Mouse (Mus musculus): ENCODE measurements around the gene Cdc42ep5. TPM values are rescaled to one million over a fixed set of nuclear protein-coding genes. Genes with fewer than 3 reads are reported as not detected.
A peak's percentile ranks its signal among the peaks of the same experiment; 100 is the strongest.

The Cdc42ep5 gene
- polyA plus RNA-seq, 1 experiment = 655 TPM

DNA sequence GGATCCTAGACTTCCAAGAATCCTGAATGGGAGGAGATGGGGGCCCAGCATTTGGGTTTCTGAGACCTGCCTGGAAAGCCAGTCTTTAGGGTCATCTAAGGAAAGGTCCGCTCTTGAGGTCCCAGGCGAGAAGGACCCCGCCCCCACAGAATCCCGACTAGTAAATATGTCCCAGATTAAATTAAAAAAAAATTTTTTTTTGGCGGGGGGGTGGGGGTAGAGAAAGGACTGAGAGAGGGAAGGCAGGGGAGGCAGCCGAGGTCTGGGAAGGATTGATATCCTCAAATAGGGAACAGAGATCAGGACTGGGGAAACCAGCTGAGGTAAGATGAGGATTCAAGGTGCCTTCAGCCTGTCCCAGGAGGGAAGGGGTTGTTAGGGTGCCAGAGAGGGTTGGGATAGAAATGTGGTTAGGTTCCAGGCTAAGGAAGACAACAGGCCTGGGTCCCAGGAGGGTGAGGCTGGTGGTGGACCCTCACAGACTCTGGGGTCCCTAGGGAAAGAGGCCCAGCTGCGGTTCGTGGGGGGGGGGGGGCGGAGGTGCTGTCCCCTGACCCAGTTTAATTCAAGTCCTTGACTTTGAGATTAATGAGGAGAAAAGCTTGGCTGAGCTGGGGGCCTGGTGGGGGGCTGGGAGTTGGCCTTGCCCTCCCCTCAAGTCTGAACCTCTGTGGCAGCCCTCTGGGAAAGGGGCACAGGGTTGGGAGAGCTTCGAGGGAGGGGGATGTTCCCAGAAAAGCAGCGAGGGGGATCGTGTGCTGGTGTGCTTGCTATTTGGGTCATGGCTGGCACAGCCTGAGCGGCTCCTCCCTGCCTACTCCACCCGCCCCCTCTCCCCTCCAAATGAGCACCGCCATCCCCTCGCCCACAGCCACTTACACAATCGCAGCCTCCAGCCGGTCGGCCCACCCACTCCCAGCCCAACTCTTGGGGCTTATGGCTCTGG, 44.4 kb downstream of the Cdc42ep5 start:
- Histone ChIP-seq H3K27me3 (ENCODE audit: control insufficient read depth, insufficient read depth, low read length) (peaks cover 9% of the 10 kb centered on the region), H3K36me3 (ENCODE audit: control insufficient read depth, insufficient read depth, low read length) (no peaks in the 10 kb centered on the region), H3K4me3 (ENCODE audit: low read depth, low read length) (no peak overlapping the region), H3K4me1 (ENCODE audit: control insufficient read depth, insufficient read depth, insufficient read length, low read length) (peaks cover 2% of the 10 kb centered on the region), H3K27ac (ENCODE audit: insufficient read depth, low read depth, low read length) (no peak overlapping the region)
- WGBS = 42% methylated on average over 19 of the region's 19 CpGs
- TF ChIP-seq POLR2A (IDR thresholded peaks at IDR 0.05; ENCODE audit: low read depth, low read length) (no peak), CTCF (IDR thresholded peaks at IDR 0.05; ENCODE audit: extremely low read depth, insufficient read length, insufficient replicate concordance, low read depth, low read length) (no peak)

DNA sequence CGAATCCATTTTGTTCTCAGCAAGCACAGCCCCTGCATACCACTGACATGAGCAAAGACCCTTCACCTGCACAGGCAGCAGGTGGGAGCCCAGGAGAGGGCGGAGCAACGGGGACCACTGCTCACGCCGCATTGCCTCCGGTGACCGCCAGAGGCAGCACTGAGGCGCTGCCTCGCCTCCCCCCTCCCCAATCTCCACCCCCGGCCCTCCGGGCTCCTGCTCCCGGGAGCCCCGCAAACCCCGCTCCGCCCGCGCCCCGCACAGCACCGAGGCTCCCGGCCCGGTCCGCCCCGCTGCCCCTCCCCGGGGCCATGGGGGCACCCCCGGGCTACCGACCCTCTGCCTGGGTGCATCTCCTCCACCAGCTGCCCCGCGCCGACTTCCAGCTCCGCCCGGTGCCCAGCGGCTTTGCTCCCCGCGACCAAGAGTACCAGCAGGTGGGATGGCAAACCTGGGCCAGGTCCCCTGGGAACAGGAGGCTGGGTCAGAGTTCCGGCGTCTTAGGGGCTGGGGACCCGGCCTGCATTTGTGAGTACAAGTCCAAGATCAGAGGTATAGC, 45.2 kb downstream of the Cdc42ep5 start, which contains the start of gene Ttyh1:
Gene Ttyh1 (plus strand): TSS at position 65 of the 559 bp plus-strand sequence.
- no peaks in the 10 kb centered on the region for H3K36me3 ChIP-seq (ENCODE audit: control insufficient read depth, insufficient read depth, low read length)
- peak within 1 kb of the TSS; percentile 20 for H3K4me3 ChIP-seq (ENCODE audit: low read depth, low read length)
- 1% methylated on average over 35 of the region's 37 CpGs for WGBS
- TF ChIP-seq CTCF (IDR thresholded peaks at IDR 0.05; ENCODE audit: extremely low read depth, insufficient read length, insufficient replicate concordance, low read depth, low read length) = peak; percentile 50
- no peak for TF ChIP-seq POLR2A (IDR thresholded peaks at IDR 0.05; ENCODE audit: low read depth, low read length)
- peaks cover 9% of the 10 kb centered on the region for H3K27me3 ChIP-seq (ENCODE audit: control insufficient read depth, insufficient read depth, low read length)
- H3K4me1 ChIP-seq (ENCODE audit: control insufficient read depth, insufficient read depth, insufficient read length, low read length) = peaks cover 2% of the 10 kb centered on the region
- no peak within 1 kb of the TSS for H3K27ac ChIP-seq (ENCODE audit: insufficient read depth, low read depth, low read length)

DNA sequence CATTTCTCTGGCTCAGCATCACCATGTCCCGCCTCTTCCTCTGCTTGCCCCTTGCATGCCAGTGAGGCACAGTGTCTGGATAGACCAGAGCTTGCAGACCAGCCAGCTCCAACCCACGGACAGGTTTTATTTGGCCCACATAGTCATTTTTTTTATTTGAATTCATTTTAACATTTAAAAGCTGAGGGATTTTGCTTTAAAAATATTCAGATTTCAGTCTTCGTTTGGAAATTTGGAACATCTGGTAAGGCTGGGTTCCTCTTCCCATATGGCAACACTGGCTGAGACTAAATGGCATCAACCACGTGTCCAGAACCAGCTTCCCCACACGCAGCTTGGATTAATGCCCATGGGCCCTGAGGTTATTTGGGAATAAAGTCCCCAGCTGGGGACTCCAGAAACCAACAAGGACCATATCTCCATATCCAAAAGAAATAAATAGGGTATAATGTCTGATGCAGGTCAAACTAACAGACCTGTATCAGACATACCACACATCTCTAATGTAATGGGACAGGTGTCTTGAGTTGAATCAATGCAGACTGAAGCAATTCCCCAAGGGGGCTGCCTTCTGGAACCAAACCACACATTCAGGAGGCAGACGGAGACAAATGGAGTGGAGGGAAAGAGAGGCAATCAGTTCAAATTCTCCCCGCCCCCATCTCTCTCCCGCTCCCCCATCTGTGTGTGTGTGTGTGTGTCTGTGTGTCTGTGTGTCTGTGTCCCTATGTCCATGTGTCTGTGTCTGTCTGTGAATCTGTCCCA, 47.4 kb downstream of the Cdc42ep5 start:
- no peak overlapping the region for H3K4me3 ChIP-seq (ENCODE audit: low read depth, low read length)
- peaks cover 9% of the 10 kb centered on the region for H3K27me3 ChIP-seq (ENCODE audit: control insufficient read depth, insufficient read depth, low read length)
- TF ChIP-seq CTCF (IDR thresholded peaks at IDR 0.05; ENCODE audit: extremely low read depth, insufficient read length, insufficient replicate concordance, low read depth, low read length) (no peak), POLR2A (IDR thresholded peaks at IDR 0.05; ENCODE audit: low read depth, low read length) (no peak)
- H3K4me1 ChIP-seq (ENCODE audit: control insufficient read depth, insufficient read depth, insufficient read length, low read length) = peaks cover 2% of the 10 kb centered on the region
- H3K27ac ChIP-seq (ENCODE audit: insufficient read depth, low read depth, low read length) = no peak overlapping the region
- WGBS = 71% methylated on average over 8 of the region's 8 CpGs
- no peaks in the 10 kb centered on the region for H3K36me3 ChIP-seq (ENCODE audit: control insufficient read depth, insufficient read depth, low read length)

DNA sequence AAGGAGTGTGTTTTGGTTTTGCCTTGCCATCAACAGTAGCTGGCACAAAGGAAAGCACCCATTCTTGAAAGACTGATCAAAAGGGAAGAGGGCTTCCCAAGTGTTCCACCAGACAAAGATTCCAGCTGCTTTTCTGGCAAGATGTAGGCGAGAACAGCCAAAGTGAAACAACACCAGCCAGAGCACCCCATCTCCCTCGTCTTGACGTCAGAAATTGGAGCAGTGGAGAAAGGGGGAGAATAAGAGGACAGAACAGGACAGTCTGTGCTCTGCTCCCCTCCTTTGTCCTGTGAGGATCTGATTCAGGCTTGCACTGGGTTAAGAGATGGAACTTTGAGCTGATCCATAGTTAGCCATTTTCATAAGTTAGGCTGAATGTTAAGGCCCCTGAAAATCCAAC, 52.9 kb downstream of the Cdc42ep5 start:
- TF ChIP-seq POLR2A (IDR thresholded peaks at IDR 0.05; ENCODE audit: low read depth, low read length) (no peak), CTCF (IDR thresholded peaks at IDR 0.05; ENCODE audit: extremely low read depth, insufficient read length, insufficient replicate concordance, low read depth, low read length) (no peak)

DNA sequence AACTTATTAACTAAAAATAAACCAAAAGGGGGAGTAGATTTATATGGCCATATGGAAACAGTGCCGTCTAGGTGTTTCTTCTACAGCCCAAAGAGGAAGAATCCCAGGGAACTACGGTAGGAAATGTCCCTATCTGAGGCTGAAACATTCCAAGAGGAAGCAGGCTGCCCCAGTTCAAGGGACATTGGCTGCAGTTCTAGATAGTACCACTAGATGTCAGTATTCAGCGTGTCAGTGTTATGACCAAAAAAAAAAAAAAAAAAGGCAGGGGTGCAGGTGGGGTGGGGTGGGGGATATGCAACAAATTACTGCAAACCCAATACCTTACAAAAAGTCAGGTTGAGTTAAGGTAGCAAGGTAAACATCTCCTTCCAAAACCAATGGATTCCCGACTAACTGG, 61.2 kb downstream of the Cdc42ep5 start:
- H3K4me3 ChIP-seq (ENCODE audit: low read depth, low read length) = no peak overlapping the region
- no peak for TF ChIP-seq CTCF (IDR thresholded peaks at IDR 0.05; ENCODE audit: extremely low read depth, insufficient read length, insufficient replicate concordance, low read depth, low read length)
- TF ChIP-seq POLR2A (IDR thresholded peaks at IDR 0.05; ENCODE audit: low read depth, low read length) = no peak
- WGBS = 13% methylated on average over 4 of the region's 4 CpGs
- peaks cover 3% of the 10 kb centered on the region; the same call in 1 of the 2 replicates for H3K4me1 ChIP-seq (ENCODE audit: control insufficient read depth, insufficient read depth, insufficient read length, low read length)
- H3K36me3 ChIP-seq (ENCODE audit: control insufficient read depth, insufficient read depth, low read length) = no peaks in the 10 kb centered on the region
- H3K27ac ChIP-seq (ENCODE audit: insufficient read depth, low read depth, low read length) = no peak overlapping the region
- no peaks in the 10 kb centered on the region for H3K27me3 ChIP-seq (ENCODE audit: control insufficient read depth, insufficient read depth, low read length)

More for the DNA sequence above, 52.9 kb downstream of the Cdc42ep5 start:
- Histone ChIP-seq H3K4me3 (ENCODE audit: low read depth, low read length) (no peak overlapping the region), H3K36me3 (ENCODE audit: control insufficient read depth, insufficient read depth, low read length) (no peaks in the 10 kb centered on the region), H3K4me1 (ENCODE audit: control insufficient read depth, insufficient read depth, insufficient read length, low read length) (no peaks in the 10 kb centered on the region), H3K27me3 (ENCODE audit: control insufficient read depth, insufficient read depth, low read length) (no peaks in the 10 kb centered on the region), H3K27ac (ENCODE audit: insufficient read depth, low read depth, low read length) (no peak overlapping the region)
- 49% methylated on average over 3 of the region's 3 CpGs for WGBS

Other genes with a start within 250 kb of the Cdc42ep5 start
- gene Lilra6, start 249.4 kb downstream of the Cdc42ep5 start, polyA plus RNA-seq (2012; rRNA removed) = 0.42 and 1.2 TPM in 2 replicates
- gene Lair1, start 101.7 kb downstream of the Cdc42ep5 start, polyA plus RNA-seq (2012; rRNA removed) = 6.9 and 9.2 TPM in 2 replicates
- gene Ttyh1, start 45.5 kb downstream of the Cdc42ep5 start, polyA plus RNA-seq (2012; rRNA removed) = 21.5 and 23.4 TPM in 2 replicates
- gene Leng8, start 27.8 kb downstream of the Cdc42ep5 start, polyA plus RNA-seq (2012; rRNA removed) = 272 and 372 TPM in 2 replicates
- 24.5 and 92.5 TPM in 2 replicates for gene Leng9, start 14.5 kb downstream of the Cdc42ep5 start, polyA plus RNA-seq (2012; rRNA removed)
- gene Lilra5, start 72.9 kb upstream of the Cdc42ep5 start, polyA plus RNA-seq (2012; rRNA removed) = 0.22 and 0.23 TPM in 2 replicates
- gene Ncr1, start 172.9 kb upstream of the Cdc42ep5 start, polyA plus RNA-seq (2012; rRNA removed) = 0.06 and 0.15 TPM in 2 replicates
- gene Gp6, start 232.9 kb upstream of the Cdc42ep5 start, polyA plus RNA-seq (2012; rRNA removed) = 0.01 TPM in 1 of 2 replicates, not detected in the other